Mouse (Mus musculus) liver, adult (tissue): ENCODE data around the gene Shank2.

Experiments
- GATA4 ChIP-seq: IDR thresholded peaks from 2 replicates; pipeline ENCODE4 v1.6.1; 2014; ENCODE audit warnings: mild to moderate bottlenecking, low read length; ENCODE audit not compliant: insufficient replicate concordance

The Shank2 gene

DNA sequence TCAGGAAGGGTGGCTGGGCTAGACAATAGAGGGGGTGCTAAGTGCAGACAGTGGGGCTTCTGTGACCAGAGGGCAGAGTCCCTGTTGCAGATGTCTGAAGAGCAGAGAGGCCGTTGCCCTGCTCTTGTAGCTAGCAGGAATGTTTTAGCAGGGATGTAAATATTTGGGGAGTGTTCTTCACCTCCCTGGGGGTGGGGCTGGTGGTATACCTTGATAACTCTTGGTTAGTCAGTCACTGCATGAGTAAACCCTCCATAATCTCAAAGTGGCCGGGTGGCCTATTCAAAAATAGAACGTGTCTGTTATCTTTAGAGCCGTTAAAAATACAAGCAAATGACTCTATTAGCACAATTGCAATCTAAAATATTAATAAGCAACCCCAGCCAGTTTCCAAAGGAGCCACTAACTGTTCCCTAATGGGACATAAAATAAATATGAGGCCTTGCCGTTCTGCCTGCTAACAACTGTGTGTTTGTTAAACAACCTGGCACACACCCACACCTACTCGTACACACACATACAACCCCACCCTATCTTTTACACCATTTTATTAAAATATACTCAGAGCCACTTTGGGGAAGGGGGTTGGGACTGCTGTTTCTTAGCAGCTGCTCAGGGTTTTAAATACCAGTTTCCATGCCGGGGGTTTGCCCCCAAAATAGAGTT is 200.4 kb downstream of the Shank2 start:
- no peak for TF ChIP-seq GATA4

DNA sequence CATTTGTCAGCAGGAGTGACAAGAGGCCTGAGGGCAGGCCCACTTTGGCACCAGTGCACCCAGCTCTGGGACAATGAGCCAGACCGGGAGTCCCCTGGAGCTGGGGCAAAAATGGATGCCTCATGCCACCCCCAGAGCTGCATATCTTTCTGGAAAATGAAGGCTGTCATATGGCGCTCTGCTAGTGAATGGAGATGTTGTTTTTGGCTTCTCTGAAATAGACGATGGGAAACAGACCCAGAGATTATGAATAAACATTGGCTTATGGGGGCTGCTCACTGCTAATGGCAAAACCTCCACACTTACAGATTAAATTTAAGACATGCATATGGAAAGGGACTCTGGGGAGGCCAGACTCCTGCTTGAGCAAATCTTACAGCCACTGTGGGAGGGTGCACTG is 202.6 kb downstream of the Shank2 start:
- TF ChIP-seq GATA4 = no peak

DNA sequence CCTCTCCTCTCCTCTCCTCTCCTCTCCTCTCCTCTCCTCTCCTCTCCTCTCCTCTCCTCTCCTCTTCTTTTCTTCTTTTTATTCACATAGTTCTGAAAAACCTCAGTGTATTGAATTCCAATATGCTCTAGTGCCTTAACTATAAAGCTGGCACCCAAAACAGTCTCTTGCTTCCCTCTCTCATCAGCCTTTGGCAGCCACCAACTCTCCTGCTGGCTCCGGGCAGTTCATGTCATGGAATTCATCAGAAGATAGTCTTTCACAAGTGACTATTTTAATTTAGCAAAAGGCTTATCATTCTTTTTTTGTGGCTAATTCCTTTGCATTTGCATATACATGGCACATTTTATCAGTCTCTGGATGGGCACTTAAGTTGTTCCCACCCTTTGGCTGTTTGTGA is 203.4 kb downstream of the Shank2 start:
- no peak for TF ChIP-seq GATA4

DNA sequence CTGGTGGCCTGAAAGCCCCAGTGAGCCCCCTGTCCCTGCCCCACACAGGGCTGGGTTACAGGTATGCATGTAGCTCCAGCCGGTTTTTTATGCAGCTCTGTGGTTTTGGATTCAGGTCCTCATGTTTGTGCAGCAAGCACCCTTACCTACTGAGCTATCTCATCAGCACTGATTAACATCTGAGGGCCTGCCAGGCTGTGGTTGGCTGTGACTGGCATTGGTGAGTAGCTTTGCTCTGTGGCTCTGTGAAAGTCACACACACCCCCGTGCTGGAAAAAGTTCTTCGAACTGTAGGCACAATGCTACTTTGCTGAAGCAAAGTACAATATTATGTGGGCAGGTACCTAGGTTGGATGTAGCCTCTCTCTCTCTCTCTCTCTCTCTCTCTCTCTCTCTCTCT is 204.1 kb downstream of the Shank2 start:
- TF ChIP-seq GATA4 = no peak

DNA sequence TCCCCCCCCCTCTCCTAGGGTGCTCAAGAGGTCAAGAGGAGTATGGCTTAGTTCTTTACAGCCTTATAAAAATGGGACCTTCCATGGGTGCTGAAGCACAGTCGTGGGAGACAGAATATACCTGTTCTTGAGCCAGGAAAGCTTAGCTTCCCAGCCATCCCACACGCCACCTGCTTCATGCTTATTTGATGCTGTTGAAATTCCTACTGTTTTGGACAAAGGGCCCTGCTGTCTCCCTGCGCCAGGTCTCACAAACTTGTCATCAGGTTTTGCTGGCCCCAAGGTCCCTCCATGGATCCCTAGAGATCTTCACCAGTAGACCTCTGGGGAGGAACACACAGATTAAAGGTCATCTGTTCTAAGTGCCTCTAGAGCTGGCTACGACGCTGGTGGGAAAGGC is 204.5 kb downstream of the Shank2 start:
- no peak for TF ChIP-seq GATA4

DNA sequence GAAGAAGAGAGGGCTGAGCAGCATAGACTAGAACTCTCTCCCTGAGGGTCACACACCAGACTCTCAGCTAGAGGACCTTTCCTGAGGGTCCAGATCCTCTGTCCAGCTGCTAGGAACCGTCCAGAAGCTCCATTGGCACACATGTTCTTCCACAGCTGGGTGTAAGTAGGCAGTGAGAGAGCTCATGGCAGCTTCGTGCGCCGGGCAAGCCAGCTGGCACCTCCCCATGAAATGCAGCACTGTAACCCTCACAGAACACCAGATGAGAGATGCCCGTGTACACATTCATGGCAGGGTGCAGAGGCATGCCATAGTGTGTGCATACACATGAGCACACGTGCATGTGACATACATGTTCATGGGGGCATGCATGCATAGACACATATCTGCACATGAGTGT is 205.4 kb downstream of the Shank2 start:
- TF ChIP-seq GATA4 = no peak

DNA sequence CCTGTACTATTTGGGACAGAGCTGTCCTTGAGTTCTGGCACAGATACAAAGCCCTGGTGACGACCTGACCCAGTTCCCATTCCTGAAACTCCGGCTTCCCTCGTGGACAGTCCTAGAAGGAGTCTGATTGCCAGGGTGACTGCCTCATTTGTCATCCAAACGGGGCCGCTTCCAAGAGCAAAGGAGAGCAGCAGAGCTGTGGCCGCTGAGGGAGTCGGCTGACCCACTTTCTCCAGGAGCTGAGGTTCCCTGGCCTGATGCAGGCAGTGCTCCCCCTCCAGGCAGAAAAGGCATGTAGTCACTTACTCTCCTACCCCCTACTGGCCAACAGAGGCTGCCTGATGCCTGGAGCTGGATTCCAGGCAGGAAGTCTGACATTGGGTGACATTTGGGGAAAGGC is 206.1 kb downstream of the Shank2 start:
- no peak for TF ChIP-seq GATA4

DNA sequence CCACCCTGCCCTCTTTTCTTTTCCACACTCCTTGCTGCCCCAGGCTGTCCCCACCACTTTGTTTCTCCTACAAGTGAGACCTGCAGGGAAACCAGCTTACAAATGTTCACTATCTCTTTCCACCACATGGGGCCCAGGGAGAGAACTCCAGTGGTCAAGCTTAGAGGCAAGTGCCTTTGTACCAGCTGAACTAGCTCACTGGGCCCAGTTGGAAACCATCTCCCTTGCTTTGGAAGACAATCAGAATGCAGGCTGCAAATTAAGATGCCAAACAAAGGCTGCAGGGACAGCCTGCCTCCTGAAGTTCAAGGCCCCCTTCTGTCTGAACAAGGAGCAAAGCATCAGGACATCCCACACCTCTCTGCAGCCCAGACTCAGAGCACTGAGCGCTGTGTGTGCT is 206.9 kb downstream of the Shank2 start:
- no peak for TF ChIP-seq GATA4

DNA sequence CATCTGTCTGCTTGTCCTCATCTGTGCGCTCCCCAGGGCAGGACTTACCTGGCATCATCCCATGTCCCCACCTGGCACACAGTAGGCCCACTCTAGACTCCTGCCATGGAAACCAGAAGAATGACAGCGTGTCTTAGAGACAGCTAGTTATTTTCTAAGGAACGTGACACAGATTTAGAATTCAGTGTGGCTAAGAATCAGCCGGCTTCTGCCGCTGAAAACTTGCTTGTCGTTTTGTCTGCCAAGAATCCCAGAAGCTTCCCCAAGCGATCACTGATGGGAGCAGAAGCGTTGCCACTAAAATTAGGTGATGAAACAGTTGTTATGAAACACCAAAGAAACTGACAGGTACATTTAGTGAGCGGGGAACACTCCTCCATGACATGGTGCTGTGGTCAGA is 208.8 kb downstream of the Shank2 start:
- no peak for TF ChIP-seq GATA4

DNA sequence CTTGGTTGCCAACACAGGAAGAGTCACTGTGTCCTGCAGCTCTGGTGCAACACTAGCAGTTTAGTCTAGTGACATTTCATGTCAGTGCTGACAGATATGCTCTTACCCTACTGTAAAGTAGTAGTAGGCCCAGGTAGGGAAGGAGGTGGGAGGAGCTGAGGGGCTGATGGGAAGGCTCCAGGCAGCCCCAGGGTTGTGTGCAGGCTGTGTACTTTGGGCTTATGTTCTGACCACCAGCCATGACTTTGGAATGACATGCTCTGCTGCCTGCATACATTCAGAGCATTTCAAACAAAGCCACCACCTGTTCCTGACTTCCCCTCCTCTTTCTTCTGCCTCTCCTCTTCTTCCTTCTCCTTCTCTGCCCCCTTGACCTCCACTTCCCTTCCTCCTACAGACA is 211.0 kb downstream of the Shank2 start:
- TF ChIP-seq GATA4 = no peak

DNA sequence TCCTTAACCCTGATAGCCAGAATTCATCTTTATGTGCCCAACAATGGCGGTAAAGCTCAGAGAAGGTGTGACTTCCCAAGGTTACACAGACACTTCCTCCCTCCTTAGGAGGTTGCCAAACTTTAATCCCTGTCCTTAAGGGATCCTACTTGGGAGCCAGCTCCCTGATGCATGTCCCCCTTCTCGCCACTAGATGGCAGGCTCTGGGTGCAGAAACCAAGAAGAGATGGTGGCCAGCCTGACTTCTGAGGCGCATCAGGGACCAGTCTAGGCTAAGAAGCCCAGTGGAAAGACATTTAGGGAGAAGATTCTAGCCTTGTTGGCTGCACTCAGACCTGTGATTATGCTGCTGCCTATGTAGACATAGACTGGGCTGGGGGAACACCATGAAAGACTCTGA is 215.5 kb downstream of the Shank2 start:
- no peak for TF ChIP-seq GATA4

DNA sequence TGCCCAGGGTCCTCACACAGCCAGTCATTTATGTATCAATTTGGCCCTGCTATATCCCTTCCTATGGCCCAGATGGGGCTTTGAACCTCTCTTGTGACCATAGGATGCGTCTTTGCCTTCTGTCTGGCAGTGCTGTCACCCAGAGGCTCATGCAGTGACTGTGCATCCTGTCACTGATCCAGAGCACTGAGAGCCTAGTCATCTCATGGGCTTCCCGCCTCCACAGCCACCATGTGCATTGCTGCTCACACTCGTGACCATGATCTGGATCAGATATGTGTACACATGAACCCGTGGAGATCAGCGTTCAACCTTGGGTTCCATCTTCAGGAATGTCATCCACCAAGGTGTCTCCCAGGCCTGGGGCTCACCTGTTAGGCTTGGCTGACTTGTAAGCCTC is 227.0 kb downstream of the Shank2 start:
- no peak for TF ChIP-seq GATA4

DNA sequence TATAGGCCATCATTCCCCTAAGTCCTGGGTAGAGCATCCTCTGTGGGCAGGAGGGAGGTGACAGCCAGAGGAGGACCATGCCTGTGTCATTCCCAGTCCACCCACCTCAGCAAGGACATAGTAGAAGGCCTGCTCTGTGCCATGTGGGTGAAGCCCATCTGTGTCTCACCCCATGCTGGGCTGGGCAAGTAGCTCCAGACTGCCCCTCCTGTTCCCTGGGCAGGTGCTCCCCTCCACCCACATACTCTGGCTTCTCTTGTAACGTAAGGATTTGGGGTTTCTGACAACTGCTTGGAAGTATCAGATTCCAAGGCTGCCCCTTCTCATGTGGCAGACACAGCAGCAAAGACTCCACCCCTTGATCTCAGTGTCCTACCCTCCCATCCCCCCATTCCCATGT is 227.7 kb downstream of the Shank2 start:
- TF ChIP-seq GATA4 = no peak

DNA sequence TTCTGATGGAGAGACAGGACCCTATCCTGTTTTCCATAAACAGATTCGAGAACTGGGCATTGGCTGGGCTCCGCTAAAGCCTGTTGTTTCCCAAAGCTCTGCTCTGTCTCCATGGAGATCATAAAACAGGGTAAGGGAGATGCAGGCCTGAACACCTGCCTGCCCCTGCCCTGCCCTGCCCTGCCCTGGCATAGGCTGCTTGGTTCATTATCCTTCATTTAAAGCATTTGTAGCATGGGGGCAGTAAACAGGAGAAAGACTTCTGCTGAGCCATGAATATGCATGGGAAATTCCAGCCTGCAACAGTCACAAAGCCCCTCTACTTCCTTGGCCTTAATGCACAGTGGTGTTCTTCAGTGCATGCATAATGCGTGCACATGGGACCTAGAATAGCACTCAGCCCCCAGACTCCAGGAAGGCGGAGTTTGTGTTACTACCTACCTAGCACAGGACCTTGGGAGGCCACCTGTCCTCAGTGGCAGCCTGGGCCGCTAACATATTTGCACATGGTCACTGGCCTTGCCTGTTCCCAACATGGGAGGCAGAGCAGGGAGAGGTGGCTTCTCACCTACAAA is 230.5 kb downstream of the Shank2 start:
- no peak for TF ChIP-seq GATA4

DNA sequence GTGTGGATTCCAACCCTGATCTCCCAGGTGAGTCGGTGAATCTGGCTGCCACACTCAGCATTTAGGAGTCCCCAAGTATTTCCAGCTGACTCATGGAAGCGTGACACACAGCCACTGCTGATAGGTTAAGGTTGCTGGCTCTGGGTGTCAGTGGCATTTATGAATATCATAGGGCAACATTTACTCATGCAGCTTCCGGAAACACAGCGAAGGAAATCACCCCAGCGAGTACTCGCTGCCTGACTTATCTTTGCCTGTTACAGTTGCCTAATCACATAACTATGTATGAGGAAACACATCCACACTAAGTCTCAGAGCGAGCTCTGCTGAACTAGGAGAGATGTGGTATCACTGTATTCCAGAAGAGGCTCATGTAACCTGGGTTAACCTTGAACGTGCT is 231.8 kb downstream of the Shank2 start:
- TF ChIP-seq GATA4 = no peak

DNA sequence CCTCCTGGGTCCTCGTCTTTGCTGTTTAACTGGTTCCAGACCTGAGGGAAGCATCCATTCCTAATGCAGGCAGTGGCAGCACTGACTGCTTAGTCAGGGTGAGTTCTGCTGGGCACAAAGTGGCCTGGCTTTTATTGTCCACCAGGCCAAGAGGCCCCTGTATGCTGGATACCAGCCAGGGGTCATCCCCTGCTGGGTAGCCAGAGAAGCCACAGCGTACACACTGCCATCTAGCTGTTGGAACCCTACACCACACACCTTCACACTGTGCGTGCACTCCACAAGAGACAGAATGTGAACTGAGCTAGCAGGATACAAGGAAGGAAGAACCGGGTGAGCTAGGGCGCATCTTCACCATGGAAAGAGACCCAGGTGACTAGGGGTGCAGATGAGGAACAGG is 233.1 kb downstream of the Shank2 start:
- no peak for TF ChIP-seq GATA4

DNA sequence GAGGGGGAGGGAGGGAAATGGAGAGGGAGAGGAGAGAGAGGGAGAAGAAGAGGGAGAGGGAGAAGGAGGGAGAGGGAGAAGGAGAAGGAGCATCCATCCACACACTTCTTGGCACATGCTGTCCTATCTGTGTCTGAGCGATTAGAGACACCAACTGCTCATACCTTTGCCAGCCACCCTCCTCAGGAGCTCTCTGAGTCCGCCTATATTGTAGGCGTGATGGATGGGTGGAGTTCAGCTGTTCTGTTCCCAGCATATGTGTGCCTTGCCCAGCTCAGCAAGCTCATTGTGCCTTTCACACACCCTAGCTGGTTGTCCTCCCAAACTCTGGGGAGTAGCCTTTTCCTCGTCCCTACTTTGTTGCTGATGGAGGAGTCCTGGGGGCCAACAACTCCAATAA is 233.8 kb downstream of the Shank2 start:
- TF ChIP-seq GATA4 = no peak
